In genomic region chr6:29170063-29170921, GRCm38 (mm10) we compare ENCODE assay signal across 8 mouse cellular contexts. TPM values are rescaled to one million over a fixed set of nuclear protein-coding genes. Genes with fewer than 3 reads are reported as not detected.
DNase-seq lines count a peak whose midpoint lies in the region; ATAC-seq and TF ChIP-seq lines count a peak whose summit lies in the region.

No protein-coding gene starts in this region.

- intact Hi-C loops in heart, postnatal 10 days (cut with DNase I), result no loop called here

- no peak for TF ChIP-seq POLR2A in cortical plate, adult 2 months (IDR thresholded peaks at IDR 0.05; ENCODE audit: extremely low read depth, insufficient read depth, low read length)

- no peaks in the 10 kb centered on the region for H3K36me3 ChIP-seq in limb, embryonic 11.5 days (ENCODE audit: control insufficient read depth, insufficient read depth, low read length)
- no peaks in the 10 kb centered on the region for H3K36me3 ChIP-seq in midbrain, embryonic 15.5 days (replicated peaks)

- ATAC-seq in limb, embryonic 11.5 days (ENCODE audit: insufficient number of reproducible peaks, low FRiP score, low TSS enrichment, low read depth), result peak; percentile 48
- ATAC-seq in midbrain, embryonic 15.5 days (replicated peaks), result peak; percentile 68

- peak overlapping the region; percentile 33 for H3K4me3 ChIP-seq in cortical plate, adult 2 months (ENCODE audit: insufficient read depth, low read length)
- H3K4me3 ChIP-seq in limb, embryonic 11.5 days (ENCODE audit: low read depth, low read length), result peak overlapping the region; percentile 50
- peak overlapping the region; percentile 52 for H3K4me3 ChIP-seq in midbrain, embryonic 15.5 days

- WGBS in limb, embryonic 11.5 days, result under 1% methylated on average over 63 of the region's 63 CpGs
- WGBS in midbrain, embryonic 15.5 days, result 3% methylated on average over 59 of the region's 63 CpGs

- H3K9me3 ChIP-seq in limb, embryonic 11.5 days (ENCODE audit: control insufficient read depth, low read length), result no peaks in the 10 kb centered on the region
- no peaks in the 10 kb centered on the region for H3K9me3 ChIP-seq in midbrain, embryonic 15.5 days

- peaks cover 20% of the 10 kb centered on the region for H3K27me3 ChIP-seq in limb, embryonic 11.5 days (ENCODE audit: control insufficient read depth, insufficient read depth, low read length)
- peaks cover 66% of the 10 kb centered on the region for H3K27me3 ChIP-seq in midbrain, embryonic 15.5 days (replicated peaks)

- no peak for TF ChIP-seq CTCF in cortical plate, adult 2 months (IDR thresholded peaks at IDR 0.05; ENCODE audit: extremely low read depth, insufficient read depth, low read length)

- H3K9ac ChIP-seq in limb, embryonic 11.5 days (ENCODE audit: low read length), result peak overlapping the region; percentile 73
- H3K9ac ChIP-seq in midbrain, embryonic 15.5 days, result peak overlapping the region; percentile 61

- peak; percentile 87 for DNase-seq in CD4-positive, CD25-positive, alpha-beta regulatory T cell, adult 2 months (ENCODE audit: low read depth, low spot score)
- peak; percentile 57 for DNase-seq in ES-CJ7 (ENCODE audit: low read depth, low spot score)
- DNase-seq in heart, postnatal 10 days, result peak; percentile 27 to 28
- peak; percentile 72 for DNase-seq in limb, embryonic 11.5 days (ENCODE audit: low spot score)
- DNase-seq in testis, postnatal 14 days (ENCODE audit: low spot score), result peak; percentile 28
- no peak for DNase-seq in gastrocnemius, postnatal 4 days (ENCODE audit: low spot score in 2 of 2)

- H3K4me2 ChIP-seq in limb, embryonic 11.5 days (ENCODE audit: low read depth, severe bottlenecking), result peak overlapping the region; percentile 99
- H3K4me2 ChIP-seq in midbrain, embryonic 15.5 days, result peak overlapping the region; percentile 99

- H3K4me1 ChIP-seq in cortical plate, adult 2 months (ENCODE audit: control insufficient read depth, insufficient read depth, low read length), result no peaks in the 10 kb centered on the region; the same call in 1 of the 2 replicates
- peaks cover 9% of the 10 kb centered on the region for H3K4me1 ChIP-seq in limb, embryonic 11.5 days (ENCODE audit: control insufficient read depth, insufficient read depth, low read length)
- H3K4me1 ChIP-seq in midbrain, embryonic 15.5 days, result peaks cover 25% of the 10 kb centered on the region

- no peak overlapping the region for H3K27ac ChIP-seq in cortical plate, adult 2 months (ENCODE audit: insufficient read depth, low read length)
- H3K27ac ChIP-seq in limb, embryonic 11.5 days (replicated peaks; ENCODE audit: low read depth, low read length), result no peak overlapping the region
- no peak overlapping the region for H3K27ac ChIP-seq in midbrain, embryonic 15.5 days

RNA-seq across cellular contexts. Expression of gene Rbm28, which starts 5.5 kb away (rescaled TPM):
- polyA plus RNA-seq in cortical plate, adult 2 months (2012; rRNA removed), result 55.8 and 57.5 TPM in 2 replicates
- total RNA-seq in heart, postnatal 10 days (2021), result 10 to 100 TPM; 21.0 to 22.5 TPM
- 70.3 and 74.9 TPM in 2 replicates for polyA plus RNA-seq in limb, embryonic 11.5 days (2014; fragmentation: Nextera tagmentation; extraction: Ambion mirVana)
- polyA plus RNA-seq in midbrain, embryonic 15.5 days (2015; fragmentation: Nextera tagmentation; extraction: Ambion mirVana), result 38.9 and 46.9 TPM in 2 replicates
- total RNA-seq in gastrocnemius, postnatal 4 days (2021), result 10 to 100 TPM; 20.6 to 21.7 TPM

RNA-seq across cellular contexts. Expression of gene Prrt4, which starts 9.1 kb away (rescaled TPM):
- 2.6 and 3.2 TPM in 2 replicates for polyA plus RNA-seq in cortical plate, adult 2 months (2012; rRNA removed)
- total RNA-seq in heart, postnatal 10 days (2021), result 1 to 10 TPM; 6.4 to 6.7 TPM
- polyA plus RNA-seq in limb, embryonic 11.5 days (2014; fragmentation: Nextera tagmentation; extraction: Ambion mirVana), result 1.2 TPM in 2 replicates
- 9.8 and 10.7 TPM in 2 replicates for polyA plus RNA-seq in midbrain, embryonic 15.5 days (2015; fragmentation: Nextera tagmentation; extraction: Ambion mirVana)
- total RNA-seq in gastrocnemius, postnatal 4 days (2021), result 1 to 10 TPM; 1.0 to 1.4 TPM

RNA-seq across cellular contexts. Expression of gene Impdh1, which starts 45.9 kb away (rescaled TPM):
- 64.4 and 65.6 TPM in 2 replicates for polyA plus RNA-seq in cortical plate, adult 2 months (2012; rRNA removed)
- 10 to 100 TPM; 35.2 to 41.5 TPM for total RNA-seq in heart, postnatal 10 days (2021)
- polyA plus RNA-seq in limb, embryonic 11.5 days (2014; fragmentation: Nextera tagmentation; extraction: Ambion mirVana), result 40.8 and 50.1 TPM in 2 replicates
- polyA plus RNA-seq in midbrain, embryonic 15.5 days (2015; fragmentation: Nextera tagmentation; extraction: Ambion mirVana), result 59.3 and 63.4 TPM in 2 replicates
- 10 to 100 TPM; 25.3 to 29.8 TPM for total RNA-seq in gastrocnemius, postnatal 4 days (2021)

Comparison
In these comparisons a context has a peak if more than half of its experiments do, and no peak if none do; other contexts are left out.
1. DNase-seq: peak in CD4-positive, CD25-positive, alpha-beta regulatory T cell, adult 2 months (single experiment), ES-CJ7 (single experiment), heart, postnatal 10 days (2 of 2), limb, embryonic 11.5 days (single experiment) and testis, postnatal 14 days (single experiment); none in gastrocnemius, postnatal 4 days (0 of 2).
2. Peak in every context shown above with its lines, with median percentiles within 50 percentile points of each other: H3K4me3 ChIP-seq.